Mouse (Mus musculus): Measurements from ENCODE around the gene Ntng1.

Ntng1 gene

DNA sequence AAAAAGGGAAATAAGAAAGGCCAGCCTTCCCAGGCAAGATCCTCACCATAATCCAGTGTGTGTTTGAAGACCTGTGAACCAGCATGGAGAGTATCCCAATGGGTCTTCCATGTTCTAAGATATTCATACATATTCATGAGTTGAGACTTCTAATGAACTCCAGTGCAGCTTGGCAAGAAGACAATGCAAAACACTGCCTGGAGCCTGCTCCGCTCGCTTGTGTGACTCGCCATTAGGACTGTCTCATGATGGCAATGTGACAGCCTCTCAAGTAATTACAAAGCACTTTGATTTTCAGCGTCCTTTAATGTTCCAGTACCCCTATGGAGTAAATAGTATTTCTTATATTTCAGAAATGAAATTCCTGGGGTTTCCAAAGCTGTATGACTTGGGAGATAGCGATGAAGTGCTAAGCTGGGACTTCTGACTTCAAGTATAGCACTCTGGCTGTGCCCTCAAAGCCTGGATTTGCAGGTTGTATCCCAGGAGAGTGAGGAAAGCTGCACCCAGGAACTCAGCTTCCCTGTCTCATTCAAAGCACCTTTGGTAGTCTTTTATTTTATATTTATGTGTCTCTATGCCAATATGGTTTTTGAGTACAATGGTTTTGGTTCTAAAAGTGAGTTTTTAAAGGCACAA, 412.1 kb downstream of the Ntng1 start:
- Histone ChIP-seq H3K4me1 (replicated peaks; ENCODE audit: low read depth, low read length) (no peaks in the 10 kb centered on the region), H3K4me3 (replicated peaks; ENCODE audit: low read length) (no peak overlapping the region), H3K9me3 (ENCODE audit: low read length) (no peaks in the 10 kb centered on the region), H3K36me3 (ENCODE audit: insufficient read depth, low read length) (no peaks in the 10 kb centered on the region), H3K27me3 (ENCODE audit: insufficient read depth, low read length) (no peaks in the 10 kb centered on the region)
- TF ChIP-seq POU5F1 (IDR thresholded peaks at IDR 0.05; ENCODE audit: borderline replicate concordance, low read length) = no peak
- no peak for TF ChIP-seq CTCF (conservative IDR thresholded peaks at IDR 0.05; ENCODE audit: low read length)
- no peak for TF ChIP-seq NANOG (IDR thresholded peaks at IDR 0.05; ENCODE audit: borderline replicate concordance, low read length)

Data from E14TG2a.4 (cell line).